Mouse (Mus musculus) frontal cortex, postnatal 25 days (tissue): ENCODE data around the gene Acap2.

ENCODE experiments used
- DNase-seq, 2 experiments: peaks; one replicate each; pipeline ENCODE4 v3.0.0; 2022; ENCODE audit warnings: low spot score in 2 of 2

The Acap2 gene

GRCm38 (mm10) chr16:31167934-31168333, 33.1 kb downstream of the Acap2 start:
- DNase-seq: no peak

- no peak for DNase-seq
Measured at GRCm38 (mm10) chr16:31167017-31167887, 33.8 kb downstream of the Acap2 start.

GRCm38 (mm10) chr16:31165907-31166306, 35.1 kb downstream of the Acap2 start:
- no peak for DNase-seq

- DNase-seq: no peak
Measured at GRCm38 (mm10) chr16:31165467-31165866, 35.6 kb downstream of the Acap2 start.

GRCm38 (mm10) chr16:31164125-31164524, 36.9 kb downstream of the Acap2 start:
- DNase-seq: no peak

- no peak for DNase-seq
Measured at GRCm38 (mm10) chr16:31160486-31160885, 40.6 kb downstream of the Acap2 start.

- DNase-seq: no peak
Measured at GRCm38 (mm10) chr16:31159491-31159890, 41.6 kb downstream of the Acap2 start.

GRCm38 (mm10) chr16:31149841-31150240, 51.2 kb downstream of the Acap2 start:
- no peak for DNase-seq

GRCm38 (mm10) chr16:31148891-31149290, 52.2 kb downstream of the Acap2 start:
- DNase-seq: no peak

- DNase-seq: no peak
Measured at GRCm38 (mm10) chr16:31147766-31148165, 53.3 kb downstream of the Acap2 start.

- no peak for DNase-seq
Measured at GRCm38 (mm10) chr16:31141916-31142315, 59.1 kb downstream of the Acap2 start.

GRCm38 (mm10) chr16:31136616-31137253, 64.3 kb downstream of the Acap2 start:
- DNase-seq: no peak

- DNase-seq: no peak
Measured at GRCm38 (mm10) chr16:31135519-31135918, 65.5 kb downstream of the Acap2 start.

GRCm38 (mm10) chr16:31131531-31131930, 69.5 kb downstream of the Acap2 start:
- DNase-seq: no peak

- no peak for DNase-seq
Measured at GRCm38 (mm10) chr16:31128116-31128515, 72.9 kb downstream of the Acap2 start.

- DNase-seq: no peak
Measured at GRCm38 (mm10) chr16:31124991-31125390, 76.1 kb downstream of the Acap2 start.

GRCm38 (mm10) chr16:31121612-31122011, 79.4 kb downstream of the Acap2 start:
- DNase-seq: no peak

GRCm38 (mm10) chr16:31113596-31113995, 87.4 kb downstream of the Acap2 start:
- no peak for DNase-seq

- no peak for DNase-seq
Measured at GRCm38 (mm10) chr16:31101352-31101751, 99.7 kb downstream of the Acap2 start.

- no peak for DNase-seq
Measured at GRCm38 (mm10) chr16:31099906-31100305, 101.1 kb downstream of the Acap2 start.

- no peak for DNase-seq
Measured at GRCm38 (mm10) chr16:31094036-31094435, 107.0 kb downstream of the Acap2 start.

GRCm38 (mm10) chr16:31093186-31093585, 107.9 kb downstream of the Acap2 start:
- no peak for DNase-seq

GRCm38 (mm10) chr16:31081891-31082290, 119.2 kb downstream of the Acap2 start:
- DNase-seq: no peak
